Comparison of ENCODE assay signal across 9 mouse cellular contexts in the genomic region with DNA sequence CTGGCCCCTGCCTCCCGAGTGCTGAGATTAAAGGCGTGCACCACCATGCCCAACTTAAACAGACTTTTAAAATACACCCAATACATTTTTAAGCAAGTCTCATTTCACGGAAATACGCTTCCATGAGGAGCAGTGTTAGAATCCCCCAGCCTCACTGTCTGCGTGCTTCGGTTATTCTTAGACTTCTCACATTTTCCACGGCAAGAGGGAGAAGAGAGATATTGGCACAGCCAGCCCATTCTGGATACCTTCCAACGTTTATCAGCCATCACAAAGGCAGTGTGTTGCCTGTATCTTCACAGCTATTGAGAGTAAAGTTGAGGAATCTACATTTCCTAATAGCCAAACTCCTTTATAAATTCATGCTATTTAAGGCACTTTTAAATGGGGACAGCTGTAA. TPM values are rescaled to one million over a fixed set of nuclear protein-coding genes. Genes with fewer than 3 reads are reported as not detected.
A peak's percentile ranks its signal among the peaks of the same experiment; 100 is the strongest.
DNase-seq lines count a peak whose midpoint lies in the region; ATAC-seq and TF ChIP-seq lines count a peak whose summit lies in the region.
"Had no signal": no experiment of that assay in that cellular context is flagged by ENCODE, and none has a peak within 500 bp of the region (broad histone marks: within the 10 kb centered on the region; RNA-seq: fewer than 3 reads in every experiment).

No protein-coding gene starts in this region.

- H3K9me3 ChIP-seq in forebrain, embryonic 12.5 days: no peaks in the 10 kb centered on the region
- H3K9me3 ChIP-seq in forebrain, embryonic 11.5 days (ENCODE audit: control insufficient read depth, low read length): no peaks in the 10 kb centered on the region
- H3K9me3 ChIP-seq in midbrain, embryonic 13.5 days: no peaks in the 10 kb centered on the region
- no peaks in the 10 kb centered on the region for H3K9me3 ChIP-seq in midbrain, embryonic 16.5 days (replicated peaks; ENCODE audit: control insufficient read depth, low read length, poor library complexity, severe bottlenecking)

- no peak overlapping the region for H3K4me2 ChIP-seq in forebrain, embryonic 12.5 days
- H3K4me2 ChIP-seq in forebrain, embryonic 11.5 days (ENCODE audit: low read depth, low read length, severe bottlenecking): no peak overlapping the region
- no peak overlapping the region for H3K4me2 ChIP-seq in midbrain, embryonic 13.5 days (replicated peaks)
- no peak overlapping the region for H3K4me2 ChIP-seq in midbrain, embryonic 16.5 days (ENCODE audit: low read length)

- WGBS in forebrain, embryonic 12.5 days: 68% methylated on average over 8 of the region's 8 CpGs
- WGBS in forebrain, embryonic 11.5 days: 74% methylated on average over 8 of the region's 8 CpGs
- whole genome bisulfite sequencing in midbrain, embryonic 13.5 days: 67% methylated on average over 8 of the region's 8 CpGs
- WGBS in midbrain, embryonic 16.5 days: 47% methylated on average over 8 of the region's 8 CpGs
- 46% methylated on average over 8 of the region's 8 CpGs for WGBS in small intestine, adult 2 months

- TF ChIP-seq CTCF in small intestine, adult 2 months (IDR thresholded peaks at IDR 0.05; ENCODE audit: extremely low read depth, insufficient read length, insufficient replicate concordance, low read depth, low read length): no peak

- peaks cover 29% of the 10 kb centered on the region for H3K36me3 ChIP-seq in forebrain, embryonic 12.5 days (replicated peaks)
- peaks cover 3% of the 10 kb centered on the region; the same call in 1 of the 2 replicates for H3K36me3 ChIP-seq in forebrain, embryonic 11.5 days (ENCODE audit: control insufficient read depth, insufficient read depth, low read length)
- H3K36me3 ChIP-seq in midbrain, embryonic 13.5 days: peaks cover 19% of the 10 kb centered on the region
- peaks cover 6% of the 10 kb centered on the region for H3K36me3 ChIP-seq in midbrain, embryonic 16.5 days (ENCODE audit: control insufficient read depth, insufficient read depth, low read length)
- H3K36me3 ChIP-seq in small intestine, adult 2 months (ENCODE audit: control insufficient read depth, insufficient read depth, low read length): peaks cover 72% of the 10 kb centered on the region

- H3K27ac ChIP-seq in forebrain, embryonic 12.5 days: 0 out of 2 replicates have a peak overlapping the region, but pooled peaks have one; percentile 9
- H3K27ac ChIP-seq in forebrain, embryonic 11.5 days (ENCODE audit: low read depth, low read length): no peak overlapping the region
- H3K27ac ChIP-seq in midbrain, embryonic 13.5 days: peak overlapping the region; percentile 45
- no peak overlapping the region for H3K27ac ChIP-seq in midbrain, embryonic 16.5 days (ENCODE audit: low read length)
- H3K27ac ChIP-seq in small intestine, adult 2 months (ENCODE audit: insufficient read depth, low read depth, low read length): peak overlapping the region; percentile 2; the same call in 1 of the 2 replicates

- no peak for ATAC-seq in forebrain, embryonic 12.5 days (ENCODE audit: low FRiP score)
- no peak for ATAC-seq in forebrain, embryonic 11.5 days (replicated peaks; ENCODE audit: low FRiP score)
- ATAC-seq in midbrain, embryonic 13.5 days: no peak
- ATAC-seq in midbrain, embryonic 16.5 days: no peak

- H3K9ac ChIP-seq in forebrain, embryonic 12.5 days: no peak overlapping the region
- no peak overlapping the region for H3K9ac ChIP-seq in forebrain, embryonic 11.5 days (ENCODE audit: low read length)
- H3K9ac ChIP-seq in midbrain, embryonic 13.5 days (replicated peaks): 0 out of 2 replicates have a peak overlapping the region, but pooled peaks have one; percentile 2
- H3K9ac ChIP-seq in midbrain, embryonic 16.5 days (ENCODE audit: low read depth, low read length): no peak overlapping the region

- no peak overlapping the region for H3K4me3 ChIP-seq in forebrain, embryonic 12.5 days (replicated peaks)
- H3K4me3 ChIP-seq in forebrain, embryonic 11.5 days (ENCODE audit: low read depth, low read length): no peak overlapping the region
- no peak overlapping the region for H3K4me3 ChIP-seq in midbrain, embryonic 13.5 days (replicated peaks)
- no peak overlapping the region for H3K4me3 ChIP-seq in midbrain, embryonic 16.5 days (ENCODE audit: low read depth, low read length)
- H3K4me3 ChIP-seq in small intestine, adult 2 months (ENCODE audit: low read depth, low read length): no peak overlapping the region
- H3K4me3 ChIP-seq: erythroblast, embryonic 14.5 days had no signal

- DNase-seq in forebrain, embryonic 11.5 days (ENCODE audit: low spot score): no peak
- DNase-seq in heart, postnatal 4 days: peak; percentile 76
- DNase-seq in spleen, postnatal 10 days (ENCODE audit: low spot score in 2 of 2): no peak
- no peak for DNase-seq in layer of hippocampus, postnatal 36 days

- H3K4me1 ChIP-seq in forebrain, embryonic 12.5 days: peaks cover 70% of the 10 kb centered on the region
- peaks cover 23% of the 10 kb centered on the region for H3K4me1 ChIP-seq in forebrain, embryonic 11.5 days (replicated peaks; ENCODE audit: control insufficient read depth, insufficient read depth, low read length)
- peaks cover 73% of the 10 kb centered on the region for H3K4me1 ChIP-seq in midbrain, embryonic 13.5 days (replicated peaks)
- peaks cover 42% of the 10 kb centered on the region for H3K4me1 ChIP-seq in midbrain, embryonic 16.5 days (ENCODE audit: control insufficient read depth, insufficient read depth, low read length)
- peaks cover 27% of the 10 kb centered on the region; the same call in 1 of the 2 replicates for H3K4me1 ChIP-seq in small intestine, adult 2 months (ENCODE audit: control insufficient read depth, insufficient read depth, insufficient read length, low read length)

- no peak for TF ChIP-seq POLR2A in small intestine, adult 2 months (IDR thresholded peaks at IDR 0.05; ENCODE audit: low read depth, low read length)

- no peaks in the 10 kb centered on the region for H3K27me3 ChIP-seq in forebrain, embryonic 12.5 days
- H3K27me3 ChIP-seq in forebrain, embryonic 11.5 days (ENCODE audit: control insufficient read depth, insufficient read depth, low read length): no peaks in the 10 kb centered on the region
- 0 out of 2 replicates have a peak, but pooled peaks cover 3% of the 10 kb centered on the region for H3K27me3 ChIP-seq in midbrain, embryonic 13.5 days
- H3K27me3 ChIP-seq in midbrain, embryonic 16.5 days (ENCODE audit: control insufficient read depth, insufficient read depth, low read depth, low read length): no peaks in the 10 kb centered on the region
- no peaks in the 10 kb centered on the region for H3K27me3 ChIP-seq in small intestine, adult 2 months (ENCODE audit: control insufficient read depth, insufficient read depth, low read length)

RNA-seq across cellular contexts. Expression of a gene that starts 7.8 kb away (rescaled TPM):
- 45.0 and 51.5 TPM in 2 replicates for polyA plus RNA-seq in forebrain, embryonic 12.5 days (2016; fragmentation: Nextera tagmentation; extraction: Ambion mirVana)
- polyA plus RNA-seq in forebrain, embryonic 11.5 days (2014; fragmentation: Nextera tagmentation; extraction: Ambion mirVana): 121 and 122 TPM in 2 replicates
- polyA plus RNA-seq in midbrain, embryonic 13.5 days (2015; fragmentation: Nextera tagmentation; extraction: Ambion mirVana): 37.8 and 40.6 TPM in 2 replicates
- polyA plus RNA-seq in midbrain, embryonic 16.5 days (2015; fragmentation: Nextera tagmentation; extraction: Ambion mirVana): 58.4 and 61.3 TPM in 2 replicates
- total RNA-seq in heart, postnatal 4 days (2021): 1,000 to 10,000 TPM; 1,042 to 1,100 TPM
- 458 and 1,132 TPM in 2 replicates for polyA plus RNA-seq in small intestine, adult 2 months (2012; rRNA removed)
- 100 to 1,000 TPM; 462 to 484 TPM for total RNA-seq in layer of hippocampus, postnatal 36 days (2021)

Comparison
In these comparisons a context has a peak if more than half of its experiments do, and no peak if none do; other contexts are left out.
1. H3K27ac ChIP-seq: peak in forebrain, embryonic 12.5 days (single experiment), midbrain, embryonic 13.5 days (single experiment) and small intestine, adult 2 months (single experiment); none in forebrain, embryonic 11.5 days (single experiment) and midbrain, embryonic 16.5 days (single experiment).